Mouse (Mus musculus) retina, postnatal 7 days (tissue): ENCODE measurements around the gene Tob2.

Experiments used
- DNase-seq: peaks from one replicate; pipeline ENCODE4 v3.0.0-alpha.2; 2012; ENCODE audit warnings: low read depth, low spot score

Gene Tob2

GRCm38 (mm10) chr15:81860471-81861135 lies 2.0 kb upstream of the Tob2 start:
- DNase-seq = no peak

DNA sequence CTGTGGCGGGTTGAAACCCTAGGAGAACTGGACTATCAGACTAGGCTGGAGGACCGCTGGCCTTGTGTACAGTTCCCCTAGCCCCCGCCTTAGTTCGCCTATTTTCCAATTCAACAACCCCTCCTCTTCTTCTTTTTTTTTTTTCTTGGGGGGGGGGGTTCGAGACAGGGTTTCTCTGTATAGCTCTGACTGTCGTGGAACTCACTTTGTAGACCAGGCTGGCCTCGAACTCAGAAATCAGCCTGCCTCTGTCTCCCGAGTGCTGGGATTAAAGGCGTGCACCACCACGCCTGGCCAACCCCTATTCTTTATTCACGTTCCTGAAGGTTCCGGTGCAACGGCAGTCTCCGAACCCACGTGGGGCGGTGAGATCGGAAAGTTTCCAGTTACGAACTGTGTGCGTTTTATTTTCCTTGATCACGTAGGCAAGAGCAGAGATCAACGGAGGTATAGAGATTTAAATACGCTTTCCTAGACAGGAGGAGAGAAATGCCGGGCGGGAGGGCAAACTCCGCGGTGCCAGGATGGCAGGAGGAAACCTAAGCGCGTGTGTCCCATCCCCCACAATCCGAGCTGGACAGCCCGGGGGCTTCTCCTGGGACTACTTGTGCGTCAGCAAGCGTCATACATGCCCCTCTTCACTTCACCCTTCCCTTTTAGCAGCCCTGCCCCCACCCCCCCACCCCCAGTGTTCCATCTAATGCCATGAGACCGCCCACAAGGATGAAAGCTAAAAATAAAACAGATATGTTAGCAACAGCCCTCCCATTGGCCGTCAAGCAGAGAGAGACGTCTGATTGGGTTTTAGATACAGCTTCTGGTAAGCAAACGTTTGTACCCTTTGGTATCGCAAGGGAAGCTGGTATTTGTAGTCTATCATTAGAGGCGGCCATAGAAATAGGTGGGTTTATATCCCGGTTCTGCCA lies 997 bp upstream of the Tob2 start:
- peak; percentile 92 for DNase-seq

- DNase-seq = peak; percentile 91
Measured at GRCm38 (mm10) chr15:81858138-81858516, 469 bp downstream of the Tob2 start.

GRCm38 (mm10) chr15:81857724-81858116 lies 876 bp downstream of the Tob2 start:
- DNase-seq = no peak

GRCm38 (mm10) chr15:81856938-81857723 lies 1.5 kb downstream of the Tob2 start:
- DNase-seq = peak; percentile 60

GRCm38 (mm10) chr15:81856030-81856790 lies 2.4 kb downstream of the Tob2 start:
- peak; percentile 76 for DNase-seq

DNA sequence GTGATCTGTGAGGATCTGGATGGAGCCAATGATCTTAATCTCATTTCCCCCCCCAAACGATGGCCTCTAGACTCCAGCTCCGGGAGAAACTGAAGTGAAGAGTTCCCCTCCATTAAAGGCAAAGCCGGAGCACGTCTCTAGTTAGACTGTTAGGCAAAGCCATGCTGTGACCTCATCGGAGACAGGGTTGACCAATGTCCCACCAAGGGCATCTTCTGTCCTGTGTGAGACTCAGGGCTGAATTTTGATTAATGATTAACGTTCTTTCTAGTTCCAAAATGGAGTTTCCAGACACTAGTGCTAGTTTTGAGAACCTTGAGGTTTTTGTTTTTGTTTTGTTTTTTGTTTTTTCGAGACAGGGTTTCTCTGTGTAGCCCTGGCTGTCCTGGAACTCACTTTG lies 5.5 kb downstream of the Tob2 start:
- DNase-seq = no peak

GRCm38 (mm10) chr15:81852411-81853000 lies 6.1 kb downstream of the Tob2 start:
- DNase-seq = no peak

GRCm38 (mm10) chr15:81851375-81851774 lies 7.2 kb downstream of the Tob2 start:
- no peak for DNase-seq

GRCm38 (mm10) chr15:81850718-81851117 lies 7.9 kb downstream of the Tob2 start:
- DNase-seq = no peak

- no peak for DNase-seq
Measured at GRCm38 (mm10) chr15:81849104-81849503, 9.5 kb downstream of the Tob2 start.

DNA sequence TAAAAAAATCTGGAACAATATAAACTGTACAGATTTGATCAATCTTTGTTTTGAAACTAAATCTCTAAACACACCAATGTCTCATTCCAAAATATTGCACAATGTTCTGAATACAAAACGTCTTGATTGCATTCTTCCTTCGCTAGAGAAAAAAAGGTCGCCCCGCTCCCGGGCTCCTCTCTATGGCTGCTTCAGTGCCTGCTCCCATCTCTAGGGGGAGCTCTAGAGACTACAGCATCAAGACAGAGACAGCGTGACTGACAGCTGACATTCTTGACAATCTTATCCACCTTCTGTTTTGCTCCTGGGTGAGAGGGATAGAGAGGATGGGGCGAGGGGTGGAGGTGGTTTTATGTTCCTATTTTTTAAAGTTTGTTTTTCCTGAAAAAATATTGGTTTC lies 10.3 kb downstream of the Tob2 start:
- DNase-seq = peak; percentile 56

- DNase-seq = no peak
Measured at GRCm38 (mm10) chr15:81847861-81848260, 10.7 kb downstream of the Tob2 start.

GRCm38 (mm10) chr15:81847161-81847560 lies 11.4 kb downstream of the Tob2 start:
- DNase-seq = no peak

DNA sequence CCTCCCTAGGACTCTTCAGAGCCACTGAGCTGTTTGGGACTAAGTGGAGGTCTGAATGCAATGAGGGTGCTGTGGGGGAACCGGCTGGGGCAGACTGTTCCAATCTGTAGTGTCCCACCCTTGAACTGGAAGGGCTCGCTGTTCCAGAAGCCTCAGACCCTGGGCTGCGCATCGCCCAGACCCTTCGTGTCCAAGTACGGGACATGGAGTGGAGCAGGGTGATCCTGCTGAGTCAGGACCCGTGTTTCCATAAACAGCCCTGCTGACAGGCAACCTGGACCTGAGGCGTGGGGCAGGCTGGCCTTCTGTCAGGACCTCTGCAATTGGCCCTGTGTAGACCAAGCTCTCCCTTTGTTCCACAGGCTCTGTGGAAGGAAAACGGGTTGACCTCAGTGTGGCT lies 11.8 kb downstream of the Tob2 start:
- no peak for DNase-seq

GRCm38 (mm10) chr15:81845724-81846123 lies 12.9 kb downstream of the Tob2 start:
- DNase-seq = no peak

GRCm38 (mm10) chr15:81845033-81845625 lies 13.5 kb downstream of the Tob2 start:
- no peak for DNase-seq

GRCm38 (mm10) chr15:81842275-81842674 lies 16.3 kb downstream of the Tob2 start:
- DNase-seq = no peak

GRCm38 (mm10) chr15:81840306-81840705 lies 18.3 kb downstream of the Tob2 start:
- DNase-seq = no peak

- DNase-seq = peak; percentile 36
Measured at GRCm38 (mm10) chr15:81839634-81840033, 19.0 kb downstream of the Tob2 start.
